Mouse (Mus musculus) embryonic fibroblast, embryonic 13.5 days (primary cell): ENCODE data around the gene Gas2l1. TPM values are rescaled to one million over a fixed set of nuclear protein-coding genes. Genes with fewer than 3 reads are reported as not detected.
A peak's percentile ranks its signal among the peaks of the same experiment; 100 is the strongest.

ENCODE experiments used
- H3K27ac ChIP-seq: 2 replicates; pipeline ENCODE4 v1.5.1; 2012; ENCODE audit warnings: low read length, control low read depth, inconsistent platforms; ENCODE audit not compliant: insufficient read depth
- H3K4me1 ChIP-seq: 2 replicates; pipeline ENCODE4 v1.6.1; 2011; ENCODE audit warnings: low read length; ENCODE audit not compliant: control insufficient read depth, insufficient read depth
- H3K4me3 ChIP-seq: 2 replicates; pipeline ENCODE4 v1.5.1; 2011; ENCODE audit warnings: mild to moderate bottlenecking, control low read depth, low read length; ENCODE audit not compliant: insufficient read depth
- CTCF ChIP-seq: IDR thresholded peaks from 2 replicates; pipeline ENCODE4 v1.5.1; 2011; ENCODE audit warnings: mild to moderate bottlenecking, control low read depth, low read length, moderate library complexity, borderline replicate concordance; ENCODE audit not compliant: insufficient read depth
- POLR2A ChIP-seq: IDR thresholded peaks from 2 replicates; pipeline ENCODE4 v1.6.1; 2011; ENCODE audit warnings: low read depth, mild to moderate bottlenecking, control low read depth, low read length, moderate library complexity
- polyA plus RNA-seq: library from polyadenylated mRNA; stranded (reverse); fragments of >200 nt; gene quantifications from 2 replicates; pipeline ENCODE4 v1.2.4, GENCODE M21; 2011; ENCODE audit warnings: low read depth; ENCODE audit not compliant: missing spikeins, insufficient read length

The Gas2l1 gene
- polyA plus RNA-seq, 1 experiment, result 37.8 TPM

DNA sequence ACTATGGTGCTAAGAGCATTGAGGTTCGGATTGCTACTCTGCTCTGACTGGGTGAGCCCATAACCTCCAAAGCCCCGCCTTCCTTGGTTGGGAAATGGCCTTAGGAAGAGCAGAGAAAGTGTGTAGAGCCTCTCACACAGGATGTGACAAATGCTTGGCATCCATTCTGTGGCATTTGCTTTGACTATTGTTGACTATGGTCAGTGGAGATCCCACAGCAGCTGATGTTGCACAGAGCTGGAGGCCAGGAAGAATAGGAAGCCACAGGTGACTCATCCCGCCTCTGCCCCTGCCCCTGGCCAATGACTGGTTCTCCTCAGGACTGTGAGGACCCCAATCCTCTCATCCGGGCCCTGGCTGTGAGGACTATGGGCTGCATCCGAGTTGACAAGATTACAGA lies 48.8 kb downstream of the Gas2l1 start:
- H3K4me1 ChIP-seq, result no peaks in the 10 kb centered on the region
- TF ChIP-seq CTCF (no peak), POLR2A (no peak)
- H3K4me3 ChIP-seq, result no peak overlapping the region
- no peak overlapping the region for H3K27ac ChIP-seq

DNA sequence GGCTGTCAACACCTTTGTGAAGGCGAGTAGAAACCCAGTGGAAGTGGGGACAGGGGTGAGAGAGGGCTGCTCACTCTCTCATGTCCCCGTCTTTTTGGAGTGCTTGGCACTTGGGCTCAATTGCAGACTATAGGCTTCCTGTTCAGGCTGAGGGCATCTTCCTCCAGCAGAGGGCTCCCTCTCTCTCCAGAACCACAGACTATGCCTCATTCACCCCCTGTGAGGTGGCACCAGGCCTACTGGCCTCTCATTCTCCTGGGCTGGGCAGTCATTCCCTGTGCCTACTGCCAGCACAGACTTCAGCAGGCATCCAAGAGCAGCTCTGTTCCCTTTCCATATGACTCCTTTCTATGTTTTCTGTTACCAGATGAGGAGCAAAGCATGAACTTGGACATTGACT lies 49.4 kb downstream of the Gas2l1 start:
- no peak overlapping the region for H3K4me3 ChIP-seq
- no peak overlapping the region for H3K27ac ChIP-seq
- H3K4me1 ChIP-seq, result no peaks in the 10 kb centered on the region
- TF ChIP-seq POLR2A, result no peak
- TF ChIP-seq CTCF, result peak; percentile 60; the same call in 1 of the 2 replicates

DNA sequence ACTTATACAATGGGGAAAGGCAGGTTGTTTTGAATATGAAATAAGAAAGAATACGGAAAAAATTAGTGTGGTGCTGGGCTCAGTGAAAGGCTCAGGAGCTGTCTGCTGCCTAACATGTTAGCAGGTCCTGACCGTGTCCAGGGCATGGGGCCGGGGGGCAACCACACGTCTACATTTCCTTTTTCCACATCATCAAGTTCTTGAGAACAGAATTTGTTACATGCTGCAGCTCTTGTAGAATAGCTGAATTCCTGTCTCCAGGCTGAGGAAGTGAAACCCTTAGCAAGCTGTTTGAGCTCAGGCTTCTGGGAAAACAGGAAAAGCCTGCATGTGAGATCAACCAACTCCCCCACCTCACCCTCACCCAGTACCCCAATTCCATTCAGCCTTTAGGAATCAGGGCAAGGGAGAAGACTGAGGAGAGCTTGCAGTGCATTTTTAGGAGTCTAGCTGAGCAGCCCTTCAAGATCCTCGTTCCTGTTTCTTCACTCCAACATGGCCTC lies 52.9 kb downstream of the Gas2l1 start:
- TF ChIP-seq CTCF (no peak), POLR2A (no peak)
- no peak overlapping the region for H3K4me3 ChIP-seq
- peaks cover 14% of the 10 kb centered on the region for H3K4me1 ChIP-seq
- H3K27ac ChIP-seq, result no peak overlapping the region

DNA sequence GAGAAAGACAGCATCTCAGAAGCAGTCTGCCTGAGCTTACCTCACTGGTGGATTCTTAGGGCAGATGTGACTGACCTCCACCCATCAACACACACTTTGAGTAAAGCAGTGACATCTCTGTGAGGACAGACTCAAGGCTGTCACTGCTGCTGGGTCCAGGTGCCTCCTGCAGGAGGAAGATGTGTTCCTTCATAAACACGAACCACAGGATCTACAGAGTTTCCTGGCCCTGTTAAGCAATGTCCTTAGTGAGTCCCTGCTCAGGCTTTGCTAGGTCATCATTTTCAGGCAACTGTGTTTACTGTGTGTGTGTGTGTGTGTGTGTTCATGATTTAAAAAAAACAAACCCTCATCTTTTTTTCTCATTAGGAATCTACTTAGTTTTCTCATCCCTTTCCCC lies 53.6 kb downstream of the Gas2l1 start:
- Histone ChIP-seq H3K27ac (no peak overlapping the region), H3K4me1 (peaks cover 14% of the 10 kb centered on the region), H3K4me3 (no peak overlapping the region)
- TF ChIP-seq CTCF, result no peak
- TF ChIP-seq POLR2A, result no peak

DNA sequence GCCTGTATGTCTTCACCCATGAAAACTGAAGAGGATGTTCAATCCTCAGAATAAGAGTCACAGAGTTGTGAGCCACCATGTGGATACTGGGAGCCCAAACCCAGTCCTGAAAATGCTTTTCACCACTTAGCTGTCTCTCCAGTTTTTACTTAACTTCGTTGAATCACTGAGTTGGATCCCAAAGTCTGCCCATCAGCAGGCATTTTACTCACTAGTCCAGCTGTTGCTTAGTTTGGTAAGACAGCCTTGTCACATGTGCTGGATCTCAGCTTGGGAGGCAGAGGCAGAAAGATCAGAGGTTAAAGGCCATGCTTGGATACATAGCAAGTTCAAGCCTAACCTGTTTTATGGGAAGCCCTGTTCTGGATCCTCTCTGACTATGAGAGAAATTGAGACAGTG lies 54.9 kb downstream of the Gas2l1 start:
- TF ChIP-seq POLR2A (no peak), CTCF (no peak)
- no peak overlapping the region for H3K4me3 ChIP-seq
- H3K27ac ChIP-seq, result peak overlapping the region; percentile 96
- H3K4me1 ChIP-seq, result peaks cover 14% of the 10 kb centered on the region

DNA sequence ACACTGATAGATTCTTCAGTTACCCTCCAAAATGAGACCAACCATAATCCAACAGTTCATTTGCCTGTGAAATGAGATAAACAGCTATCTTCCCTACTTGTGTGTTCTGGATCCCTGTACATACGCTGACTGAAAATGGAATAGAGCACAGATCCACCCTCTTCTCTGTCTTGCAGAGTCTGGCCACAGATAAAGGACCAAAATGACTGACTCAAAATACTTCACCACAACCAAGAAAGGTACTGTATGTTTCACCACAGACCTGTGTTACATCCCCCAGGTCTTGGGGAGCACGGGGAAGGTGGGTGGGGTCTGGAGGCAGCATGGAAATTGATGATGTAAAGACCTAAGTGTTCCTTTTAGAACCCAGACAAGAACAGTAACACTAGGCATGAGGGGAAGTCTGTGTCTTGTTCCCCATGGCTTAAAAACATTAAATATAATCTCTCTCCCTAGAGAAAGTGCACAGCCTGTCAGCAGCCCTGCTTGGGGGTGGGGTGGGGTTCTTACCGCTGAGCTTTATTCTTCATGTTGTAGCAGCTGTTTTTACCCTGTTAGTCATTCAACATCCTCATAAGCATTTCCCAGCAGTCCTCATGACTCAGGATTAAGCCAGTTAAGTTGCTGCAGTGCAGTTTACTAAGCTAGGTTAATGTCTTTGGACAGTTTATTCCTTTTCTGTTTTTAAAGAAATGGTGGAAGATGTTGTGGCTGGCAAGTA lies 55.6 kb downstream of the Gas2l1 start:
- H3K27ac ChIP-seq, result peak overlapping the region; percentile 96
- peaks cover 14% of the 10 kb centered on the region for H3K4me1 ChIP-seq
- H3K4me3 ChIP-seq, result no peak overlapping the region
- TF ChIP-seq CTCF, result no peak
- TF ChIP-seq POLR2A, result no peak

DNA sequence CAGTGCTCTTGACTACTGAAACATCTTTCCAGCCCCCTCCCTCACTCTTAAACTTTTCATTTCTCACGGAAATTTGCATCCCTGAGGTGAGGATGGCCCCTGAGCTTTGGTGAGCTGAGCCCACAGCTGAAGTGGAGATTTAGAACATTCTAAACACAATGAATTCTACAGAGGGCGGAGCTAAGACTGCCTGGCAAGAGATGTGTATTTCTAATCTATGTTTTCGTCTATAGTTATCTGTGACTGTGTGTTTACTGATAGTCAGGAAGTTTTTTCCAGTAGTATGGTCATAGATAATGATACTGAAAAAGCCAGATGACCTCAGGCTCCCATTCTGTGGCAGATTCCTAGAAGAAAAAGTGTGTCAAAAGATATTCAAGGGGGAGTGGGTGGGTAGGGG lies 56.3 kb downstream of the Gas2l1 start:
- TF ChIP-seq POLR2A, result no peak
- TF ChIP-seq CTCF, result no peak

DNA sequence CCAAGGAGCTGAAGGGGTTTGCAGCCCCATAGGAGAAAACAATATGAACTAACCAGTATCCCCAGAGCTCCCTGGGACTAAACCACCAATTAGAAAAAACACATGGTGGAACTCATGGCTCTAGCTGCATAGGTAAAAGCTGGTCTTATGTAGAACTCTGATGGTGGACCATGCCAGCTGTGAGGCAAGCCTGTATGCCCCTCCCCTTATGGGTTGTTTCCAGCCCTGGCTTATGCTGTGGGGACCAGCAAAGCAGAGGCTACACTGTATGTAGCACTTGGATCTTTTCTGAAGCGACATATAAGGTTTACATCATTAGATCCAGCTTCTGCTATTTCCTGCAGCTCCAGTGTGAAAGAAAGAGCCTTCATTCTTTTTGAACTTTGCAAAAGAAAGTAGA lies 57.9 kb downstream of the Gas2l1 start:
- no peak overlapping the region for H3K27ac ChIP-seq
- no peak overlapping the region for H3K4me3 ChIP-seq
- TF ChIP-seq CTCF, result no peak
- no peak for TF ChIP-seq POLR2A
- H3K4me1 ChIP-seq, result peaks cover 14% of the 10 kb centered on the region

More for the DNA sequence above, 56.3 kb downstream of the Gas2l1 start:
- H3K4me1 ChIP-seq, result peaks cover 14% of the 10 kb centered on the region
- no peak overlapping the region for H3K4me3 ChIP-seq
- peak overlapping the region; percentile 31; the same call in 1 of the 2 replicates for H3K27ac ChIP-seq

DNA sequence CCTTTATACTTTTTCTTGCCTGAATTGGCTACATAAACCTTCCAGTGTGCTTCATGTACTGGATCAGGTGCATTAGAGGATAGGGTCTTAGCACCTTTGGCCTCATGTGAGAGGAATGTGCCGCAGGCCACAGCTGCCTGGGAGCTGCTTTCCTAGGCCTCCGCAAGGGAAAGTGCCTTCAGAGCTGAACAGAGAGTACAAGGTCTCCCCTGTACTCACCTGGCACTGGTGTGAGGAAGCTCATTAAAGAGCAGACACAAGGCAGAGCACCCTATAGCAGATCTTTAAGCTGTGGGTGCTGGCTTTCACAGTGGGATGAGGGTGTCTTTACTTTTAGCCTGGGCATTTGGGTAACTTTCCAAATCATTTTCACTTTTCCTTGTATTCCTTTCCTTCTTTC lies 59.6 kb downstream of the Gas2l1 start:
- TF ChIP-seq POLR2A (no peak), CTCF (no peak)
- peaks cover 14% of the 10 kb centered on the region for H3K4me1 ChIP-seq
- no peak overlapping the region for H3K27ac ChIP-seq
- H3K4me3 ChIP-seq, result no peak overlapping the region

Other genes with a start within 250 kb of the Gas2l1 start
- gene Nf2, start 215.8 kb downstream of the Gas2l1 start, polyA plus RNA-seq, result 45.3 and 52.9 TPM in 2 replicates
- 16.4 and 20.8 TPM in 2 replicates for gene Nipsnap1, start 191.4 kb downstream of the Gas2l1 start, polyA plus RNA-seq
- 33.1 and 34.9 TPM in 2 replicates for gene Thoc5, start 170.0 kb downstream of the Gas2l1 start, polyA plus RNA-seq
- gene Nefh, start 117.3 kb downstream of the Gas2l1 start, polyA plus RNA-seq, result not detected in 2 replicates
- 62.4 and 65.8 TPM in 2 replicates for gene Ap1b1, start 78.5 kb downstream of the Gas2l1 start, polyA plus RNA-seq
- gene Rasl10a, start 7.2 kb downstream of the Gas2l1 start, polyA plus RNA-seq, result not detected in 2 replicates
- gene Rhbdd3, start 33.6 kb upstream of the Gas2l1 start, polyA plus RNA-seq, result 16.5 and 19.5 TPM in 2 replicates
- gene Ewsr1, start 33.9 kb upstream of the Gas2l1 start, polyA plus RNA-seq, result 559 and 769 TPM in 2 replicates
- gene Emid1, start 86.9 kb upstream of the Gas2l1 start, polyA plus RNA-seq, result 2.3 and 4.1 TPM in 2 replicates
- 28.3 and 33.8 TPM in 2 replicates for gene Kremen1, start 196.2 kb upstream of the Gas2l1 start, polyA plus RNA-seq